Mouse (Mus musculus) midbrain, embryonic 10.5 days (tissue): Measurements from ENCODE around the gene Ahctf1. TPM values are rescaled to one million over a fixed set of nuclear protein-coding genes. Genes with fewer than 3 reads are reported as not detected.

ENCODE experiments used
- DNase-seq: peaks from one replicate; pipeline ENCODE4 v3.0.0-alpha.2; 2017; ENCODE audit warnings: low spot score
- H3K27ac ChIP-seq: fragments of 300-500 bp; sonication (generic); replicated peaks from 2 replicates; pipeline ENCODE4 v1.5.1; 2016; ENCODE audit warnings: mild to moderate bottlenecking
- H3K27me3 ChIP-seq: fragments of 300-500 bp; sonication (generic); 2 replicates; pipeline ENCODE4 v1.6.1; 2016; ENCODE audit warnings: low read depth, mild to moderate bottlenecking; ENCODE audit not compliant: poor library complexity, severe bottlenecking
- H3K36me3 ChIP-seq: fragments of 300-500 bp; sonication (generic); 2 replicates; pipeline ENCODE4 v1.6.1; 2016; ENCODE audit warnings: mild to moderate bottlenecking, moderate library complexity
- H3K4me1 ChIP-seq: fragments of 300-500 bp; sonication (generic); 2 replicates; pipeline ENCODE4 v1.6.1; 2016
- H3K4me3 ChIP-seq: fragments of 300-500 bp; sonication (generic); 2 replicates; pipeline ENCODE4 v1.5.1; 2016; ENCODE audit warnings: mild to moderate bottlenecking, moderate library complexity
- H3K9me3 ChIP-seq: fragments of 300-500 bp; sonication (generic); replicated peaks from 2 replicates; pipeline ENCODE4 v1.6.1; 2016; ENCODE audit warnings: mild to moderate bottlenecking
- WGBS: fragments of 180-500 bp; shearing (Covaris S2); methylation state at CpG from one replicate; pipeline ENCODE4 v1.1.7; 2016; 5-methylcytosine and 5-hydroxymethylcytosine counted together
- polyA plus RNA-seq: library from polyadenylated mRNA; unstranded; fragments of >200 nt; fragmentation: Nextera tagmentation; extraction: Ambion mirVana; gene quantifications from 2 replicates; pipeline ENCODE4 v1.2.1, GENCODE M21; 2016

Ahctf1 gene
- 27.3 and 28.1 TPM in 2 replicates for polyA plus RNA-seq

GRCm38 (mm10) chr1:179803513-179804139 lies at the start of gene Ahctf1:
Gene Ahctf1 (minus strand): TSS chr1:179803680.
- Histone ChIP-seq H3K27ac (peak within 1 kb of the TSS; percentile 96), H3K4me1 (peaks cover 28% of the 10 kb centered on the region), H3K4me3 (peak within 1 kb of the TSS; percentile 90), H3K9me3 (no peaks in the 10 kb centered on the region), H3K27me3 (no peaks in the 10 kb centered on the region), H3K36me3 (peaks cover 16% of the 10 kb centered on the region)
- WGBS, result under 1% methylated on average over 56 of the region's 56 CpGs
- DNase-seq, result peak; percentile 97

- H3K9me3 ChIP-seq, result no peaks in the 10 kb centered on the region
- H3K27ac ChIP-seq, result peak overlapping the region; percentile 83
- 6% methylated on average over 20 of the region's 20 CpGs for WGBS
- peaks cover 13% of the 10 kb centered on the region; the same call in 1 of the 2 replicates for H3K27me3 ChIP-seq
- peak; percentile 87 for DNase-seq
- H3K4me3 ChIP-seq, result peak overlapping the region; percentile 56
- H3K4me1 ChIP-seq, result peaks cover 9% of the 10 kb centered on the region; the same call in 1 of the 2 replicates
- no peaks in the 10 kb centered on the region for H3K36me3 ChIP-seq
Measured at GRCm38 (mm10) chr1:179847759-179848389, 44.4 kb upstream of the Ahctf1 start.

GRCm38 (mm10) chr1:179847173-179847572 lies 43.7 kb upstream of the Ahctf1 start:
- no peaks in the 10 kb centered on the region for H3K36me3 ChIP-seq
- H3K4me3 ChIP-seq, result no peak overlapping the region
- peaks cover 13% of the 10 kb centered on the region; the same call in 1 of the 2 replicates for H3K27me3 ChIP-seq
- no peak for DNase-seq
- H3K27ac ChIP-seq, result no peak overlapping the region
- WGBS, result 61% methylated on average over 7 of the region's 7 CpGs
- no peaks in the 10 kb centered on the region for H3K9me3 ChIP-seq
- peaks cover 9% of the 10 kb centered on the region; the same call in 1 of the 2 replicates for H3K4me1 ChIP-seq

GRCm38 (mm10) chr1:179845832-179846499 lies 42.5 kb upstream of the Ahctf1 start:
- H3K9me3 ChIP-seq, result no peaks in the 10 kb centered on the region
- WGBS, result 85% methylated on average over 16 of the region's 16 CpGs
- no peaks in the 10 kb centered on the region for H3K36me3 ChIP-seq
- H3K4me3 ChIP-seq, result no peak overlapping the region
- no peak for DNase-seq
- peaks cover 9% of the 10 kb centered on the region; the same call in 1 of the 2 replicates for H3K4me1 ChIP-seq
- H3K27me3 ChIP-seq, result peaks cover 13% of the 10 kb centered on the region; the same call in 1 of the 2 replicates
- H3K27ac ChIP-seq, result no peak overlapping the region

- peak; percentile 54 for DNase-seq
- Histone ChIP-seq H3K9me3 (no peaks in the 10 kb centered on the region), H3K27ac (no peak overlapping the region), H3K36me3 (no peaks in the 10 kb centered on the region), H3K4me1 (peaks cover 9% of the 10 kb centered on the region; the same call in 1 of the 2 replicates), H3K27me3 (peaks cover 13% of the 10 kb centered on the region; the same call in 1 of the 2 replicates), H3K4me3 (no peak overlapping the region)
- 22% methylated on average over 5 of the region's 5 CpGs for WGBS
Measured at GRCm38 (mm10) chr1:179844894-179845293, 41.4 kb upstream of the Ahctf1 start.

GRCm38 (mm10) chr1:179843981-179844380 lies 40.5 kb upstream of the Ahctf1 start:
- Histone ChIP-seq H3K4me1 (peaks cover 9% of the 10 kb centered on the region; the same call in 1 of the 2 replicates), H3K27me3 (peaks cover 12% of the 10 kb centered on the region; the same call in 1 of the 2 replicates), H3K36me3 (no peaks in the 10 kb centered on the region), H3K4me3 (no peak overlapping the region), H3K9me3 (no peaks in the 10 kb centered on the region), H3K27ac (no peak overlapping the region)
- 62% methylated on average over 3 of the region's 3 CpGs for WGBS
- no peak for DNase-seq

- Histone ChIP-seq H3K4me1 (no peaks in the 10 kb centered on the region), H3K4me3 (no peak overlapping the region), H3K36me3 (no peaks in the 10 kb centered on the region), H3K27me3 (0 out of 2 replicates have a peak, but pooled peaks cover 3% of the 10 kb centered on the region), H3K9me3 (no peaks in the 10 kb centered on the region), H3K27ac (no peak overlapping the region)
- WGBS, result 87% methylated on average over 7 of the region's 7 CpGs
- DNase-seq, result no peak
Measured at GRCm38 (mm10) chr1:179842568-179842967, 39.1 kb upstream of the Ahctf1 start.

- H3K4me1 ChIP-seq, result no peaks in the 10 kb centered on the region
- H3K27ac ChIP-seq, result no peak overlapping the region
- H3K9me3 ChIP-seq, result peaks cover 12% of the 10 kb centered on the region; the same call in 1 of the 2 replicates
- H3K36me3 ChIP-seq, result no peaks in the 10 kb centered on the region
- no peak overlapping the region for H3K4me3 ChIP-seq
- DNase-seq, result no peak
- H3K27me3 ChIP-seq, result no peaks in the 10 kb centered on the region
- WGBS, result 90% methylated on average over 7 of the region's 7 CpGs
Measured at GRCm38 (mm10) chr1:179836426-179837404, 33.2 kb upstream of the Ahctf1 start.

GRCm38 (mm10) chr1:179835753-179836425 lies 32.4 kb upstream of the Ahctf1 start:
- 86% methylated on average over 1 of the region's 1 CpGs for WGBS
- DNase-seq, result no peak
- no peaks in the 10 kb centered on the region for H3K4me1 ChIP-seq

GRCm38 (mm10) chr1:179833596-179833995 lies 30.1 kb upstream of the Ahctf1 start:
- H3K9me3 ChIP-seq, result peaks cover 12% of the 10 kb centered on the region; the same call in 1 of the 2 replicates
- H3K4me3 ChIP-seq, result no peak overlapping the region
- H3K4me1 ChIP-seq, result no peaks in the 10 kb centered on the region
- H3K27ac ChIP-seq, result no peak overlapping the region
- H3K27me3 ChIP-seq, result no peaks in the 10 kb centered on the region
- DNase-seq, result no peak
- 96% methylated on average over 1 of the region's 1 CpGs for WGBS
- no peaks in the 10 kb centered on the region for H3K36me3 ChIP-seq

More at GRCm38 (mm10) chr1:179835753-179836425, 32.4 kb upstream of the Ahctf1 start:
- Histone ChIP-seq H3K4me3 (no peak overlapping the region), H3K9me3 (peaks cover 12% of the 10 kb centered on the region; the same call in 1 of the 2 replicates), H3K36me3 (no peaks in the 10 kb centered on the region), H3K27ac (no peak overlapping the region), H3K27me3 (no peaks in the 10 kb centered on the region)

GRCm38 (mm10) chr1:179832710-179833240 lies 29.3 kb upstream of the Ahctf1 start:
- Histone ChIP-seq H3K4me3 (no peak overlapping the region), H3K27ac (no peak overlapping the region), H3K4me1 (no peaks in the 10 kb centered on the region), H3K9me3 (peaks cover 12% of the 10 kb centered on the region; the same call in 1 of the 2 replicates), H3K36me3 (no peaks in the 10 kb centered on the region), H3K27me3 (no peaks in the 10 kb centered on the region)
- WGBS, result 84% methylated on average over 7 of the region's 7 CpGs
- no peak for DNase-seq
